ENCODE assay signal across 8 mouse cellular contexts in genomic region chr12:98459889-98460288, GRCm38 (mm10).
DNase-seq lines count a peak whose midpoint lies in the region; TF ChIP-seq lines count a peak whose summit lies in the region.

No protein-coding gene starts in this region.

- DNase-seq in adrenal gland, postnatal 10 days: peak; percentile 13
- DNase-seq in adrenal gland, adult 18-20 months (ENCODE audit: low spot score in 2 of 2): no peak
- no peak for DNase-seq in left cerebral cortex, adult 2 months (ENCODE audit: extremely low spot score in 1 of 2, low spot score in 2 of 2)
- no peak for DNase-seq in left cerebral cortex, adult 11 months (ENCODE audit: low spot score)
- peak; percentile 51 for DNase-seq in R1 (ENCODE audit: low read depth, low spot score)
- peak; percentile 46 for DNase-seq in induced T-regulatory cell, adult 2 months (ENCODE audit: low read depth)
- peak; percentile 12 to 26 for DNase-seq in thymus, postnatal 36 days
- DNase-seq in left cerebral cortex, postnatal 25 days (ENCODE audit: low spot score in 2 of 2): no peak

- H3K4me3 ChIP-seq in left cerebral cortex, adult 2 months: no peak overlapping the region

- intact Hi-C loops in left cerebral cortex, adult 2 months (cut with DNase I): loop anchor here (2.0 to 5.0 kb wide), 3 partner anchors 75 to 118 kb away; no protein-coding TSS in a partner anchor
- intact Hi-C loops in left cerebral cortex, postnatal 25 days (cut with DNase I): loop anchor here (5.0 kb wide), 1 partner anchor 112 kb away; no protein-coding TSS in a partner anchor

- peak; percentile 58 for TF ChIP-seq CTCF in left cerebral cortex, adult 2 months (IDR thresholded peaks at IDR 0.05)

- no peak overlapping the region for H3K27ac ChIP-seq in left cerebral cortex, adult 2 months

Comparison
In these comparisons a context has a peak if more than half of its experiments do, and no peak if none do; other contexts are left out.
1. DNase-seq: peak in adrenal gland, postnatal 10 days (single experiment), R1 (single experiment), induced T-regulatory cell, adult 2 months (single experiment) and thymus, postnatal 36 days (2 of 2); none in adrenal gland, adult 18-20 months (0 of 2), left cerebral cortex, adult 2 months (0 of 2), left cerebral cortex, adult 11 months (single experiment) and left cerebral cortex, postnatal 25 days (0 of 2).